Mouse (Mus musculus) olfactory bulb, adult 2 months (tissue): ENCODE results near the gene D330020A13Rik.

Experiments used
- CTCF ChIP-seq: fragments of 200-500 bp; IDR thresholded peaks from 2 replicates; pipeline ENCODE4 v1.5.1; 2012; ENCODE audit warnings: low read depth, mild to moderate bottlenecking, low read length, moderate library complexity; ENCODE audit not compliant: insufficient read depth
- POLR2A ChIP-seq: fragments of 200-500 bp; IDR thresholded peaks from 2 replicates; pipeline ENCODE4 v1.6.1; 2012; ENCODE audit warnings: mild to moderate bottlenecking, low read depth, low read length, moderate library complexity; ENCODE audit not compliant: insufficient read depth

GRCm38 (mm10) chr6:120256431-120256935 is 37.7 kb upstream of the D330020A13Rik start:
- no peak for TF ChIP-seq POLR2A
- TF ChIP-seq CTCF = no peak
